Mouse (Mus musculus) neural tube, embryonic 11.5 days (tissue): ENCODE measurements around the gene Evi5. TPM values are rescaled to one million over a fixed set of nuclear protein-coding genes. Genes with fewer than 3 reads are reported as not detected.

Experiments used
- ATAC-seq: fragments of 200-750 bp; cut with Nextera tagmentation; 2 replicates; pipeline ENCODE4 v1.8.0; 2017; ENCODE audit warnings: moderate number of reproducible peaks, mild to moderate bottlenecking, moderate TSS enrichment, moderate library complexity; ENCODE audit not compliant: insufficient read depth, low FRiP score, low TSS enrichment
- DNase-seq: peaks from one replicate; pipeline ENCODE4 v3.0.0-alpha.2; 2015; ENCODE audit warnings: low spot score
- H3K27ac ChIP-seq: fragments of 300-500 bp; sonication (generic); 2 replicates; pipeline ENCODE4 v1.5.1; 2014; ENCODE audit warnings: low read depth, mild to moderate bottlenecking, low read length
- H3K27me3 ChIP-seq: fragments of 300-500 bp; sonication (generic); 2 replicates; pipeline ENCODE4 v1.6.1; 2014; ENCODE audit warnings: mild to moderate bottlenecking, low read length, mixed read lengths; ENCODE audit not compliant: control insufficient read depth, insufficient read depth
- H3K36me3 ChIP-seq: fragments of 300-500 bp; sonication (generic); 2 replicates; pipeline ENCODE4 v1.6.1; 2014; ENCODE audit warnings: mild to moderate bottlenecking, low read length, moderate library complexity, mixed read lengths; ENCODE audit not compliant: control insufficient read depth, insufficient read depth
- H3K4me1 ChIP-seq: fragments of 300-500 bp; sonication (generic); 2 replicates; pipeline ENCODE4 v1.6.1; 2014; ENCODE audit warnings: low read length, mixed read lengths; ENCODE audit not compliant: control insufficient read depth, insufficient read depth
- H3K4me2 ChIP-seq: fragments of 300-500 bp; sonication (generic); 2 replicates; pipeline ENCODE4 v1.6.1; 2014; ENCODE audit warnings: low read depth, mild to moderate bottlenecking, moderate library complexity
- H3K4me3 ChIP-seq: fragments of 300-500 bp; sonication (generic); 2 replicates; pipeline ENCODE4 v1.5.1; 2014; ENCODE audit warnings: low read depth, low read length
- H3K9ac ChIP-seq: fragments of 300-500 bp; sonication (generic); 2 replicates; pipeline ENCODE4 v1.6.1; 2014; ENCODE audit warnings: mild to moderate bottlenecking, low read length
- H3K9me3 ChIP-seq: fragments of 300-500 bp; sonication (generic); 2 replicates; pipeline ENCODE4 v1.6.1; 2016; ENCODE audit warnings: low read length; ENCODE audit not compliant: control insufficient read depth
- WGBS: fragments of 180-500 bp; shearing (Covaris S2); extraction: QIAGEN DNeasy Blood & Tissue Kit; methylation state at CpG from one replicate; pipeline ENCODE4 v1.1.7; 2014; 5-methylcytosine and 5-hydroxymethylcytosine counted together
- polyA plus RNA-seq: library from polyadenylated mRNA; unstranded; fragments of >200 nt; fragmentation: Nextera tagmentation; extraction: Ambion mirVana; gene quantifications from 2 replicates; pipeline ENCODE4 v1.2.1, GENCODE M21; 2014

The Evi5 gene
- polyA plus RNA-seq, 1 experiment from 2014 or later = 45.8 TPM

DNA sequence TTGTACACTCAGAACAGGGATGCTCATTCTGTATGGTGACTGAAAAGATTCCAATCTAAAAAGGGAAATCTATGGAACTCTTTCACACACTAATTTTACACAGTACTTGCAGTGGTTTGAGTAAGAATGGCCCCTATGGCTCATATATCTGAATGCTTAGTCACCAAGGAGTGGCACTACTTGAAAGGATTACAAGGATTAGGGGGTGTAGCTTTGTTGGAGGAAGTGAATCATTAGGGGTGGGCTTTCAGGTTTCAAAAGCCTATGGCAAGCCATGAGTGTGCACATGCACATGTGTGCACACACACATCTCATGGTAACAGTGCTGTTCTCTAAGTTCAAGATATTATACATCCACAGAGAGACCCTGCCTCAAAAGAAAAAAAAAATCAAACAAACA is 72.3 kb downstream of the Evi5 start:
- Histone ChIP-seq H3K9ac (no peak overlapping the region), H3K4me3 (no peak overlapping the region), H3K36me3 (no peaks in the 10 kb centered on the region), H3K4me1 (no peaks in the 10 kb centered on the region), H3K27ac (no peak overlapping the region), H3K9me3 (no peaks in the 10 kb centered on the region), H3K27me3 (no peaks in the 10 kb centered on the region), H3K4me2 (no peak overlapping the region)
- DNase-seq (no peak), ATAC-seq (no peak)

DNA sequence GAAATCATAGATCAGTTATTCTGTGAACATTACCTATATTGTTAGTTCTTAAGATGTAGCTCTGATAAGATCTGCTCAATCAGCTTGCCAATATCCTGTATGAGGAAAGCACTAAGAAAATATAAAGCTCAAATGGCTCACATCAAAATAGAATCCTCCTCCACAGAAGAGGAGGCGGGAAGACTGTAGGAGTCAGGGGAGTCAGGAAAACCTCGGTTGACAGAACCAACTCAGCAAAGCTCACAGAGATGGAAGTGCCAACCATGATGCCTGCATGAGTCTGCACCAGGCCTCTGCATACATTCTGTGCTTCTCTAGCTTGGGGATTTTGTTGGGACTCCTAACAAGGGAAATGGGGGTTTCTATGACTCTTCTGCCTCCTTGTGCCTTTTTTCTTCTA is 73.7 kb downstream of the Evi5 start:
- ATAC-seq (no peak), DNase-seq (no peak)
- Histone ChIP-seq H3K4me1 (no peaks in the 10 kb centered on the region), H3K36me3 (no peaks in the 10 kb centered on the region), H3K27ac (no peak overlapping the region), H3K27me3 (no peaks in the 10 kb centered on the region), H3K4me2 (no peak overlapping the region), H3K9me3 (no peaks in the 10 kb centered on the region), H3K9ac (no peak overlapping the region), H3K4me3 (no peak overlapping the region)
- WGBS = 85% methylated on average over 2 of the region's 2 CpGs

GRCm38 (mm10) chr5:107798290-107798689 is 76.6 kb downstream of the Evi5 start:
- ATAC-seq = no peak
- Histone ChIP-seq H3K27me3 (no peaks in the 10 kb centered on the region), H3K36me3 (peaks cover 3% of the 10 kb centered on the region; the same call in 1 of the 2 replicates)

GRCm38 (mm10) chr5:107793927-107794326 is 81.0 kb downstream of the Evi5 start:
- H3K36me3 ChIP-seq = peaks cover 3% of the 10 kb centered on the region; the same call in 1 of the 2 replicates
- no peaks in the 10 kb centered on the region for H3K9me3 ChIP-seq
- no peak overlapping the region for H3K4me3 ChIP-seq
- H3K9ac ChIP-seq = no peak overlapping the region
- 65% methylated on average over 2 of the region's 2 CpGs for WGBS
- no peak overlapping the region for H3K4me2 ChIP-seq
- no peak overlapping the region for H3K27ac ChIP-seq
- H3K27me3 ChIP-seq = no peaks in the 10 kb centered on the region
- H3K4me1 ChIP-seq = no peaks in the 10 kb centered on the region
- DNase-seq (no peak), ATAC-seq (no peak)

More at GRCm38 (mm10) chr5:107798290-107798689, 76.6 kb downstream of the Evi5 start:
- Histone ChIP-seq H3K4me3 (no peak overlapping the region), H3K9ac (no peak overlapping the region), H3K27ac (no peak overlapping the region), H3K4me1 (no peaks in the 10 kb centered on the region), H3K9me3 (no peaks in the 10 kb centered on the region), H3K4me2 (no peak overlapping the region)
- no peak for DNase-seq
- WGBS = 93% methylated on average over 6 of the region's 6 CpGs

- no peaks in the 10 kb centered on the region for H3K4me1 ChIP-seq
- 52% methylated on average over 3 of the region's 3 CpGs for WGBS
- no peak for ATAC-seq
Measured at GRCm38 (mm10) chr5:107793258-107793657, 81.6 kb downstream of the Evi5 start.

GRCm38 (mm10) chr5:107792516-107792915 is 82.4 kb downstream of the Evi5 start:
- no peaks in the 10 kb centered on the region for H3K27me3 ChIP-seq
- no peak overlapping the region for H3K9ac ChIP-seq
- WGBS = 96% methylated on average over 3 of the region's 3 CpGs
- H3K4me3 ChIP-seq = no peak overlapping the region
- no peak overlapping the region for H3K4me2 ChIP-seq
- no peak overlapping the region for H3K27ac ChIP-seq
- H3K36me3 ChIP-seq = peaks cover 3% of the 10 kb centered on the region; the same call in 1 of the 2 replicates
- ATAC-seq (no peak), DNase-seq (no peak)
- H3K9me3 ChIP-seq = no peaks in the 10 kb centered on the region
- no peaks in the 10 kb centered on the region for H3K4me1 ChIP-seq

More at GRCm38 (mm10) chr5:107793258-107793657, 81.6 kb downstream of the Evi5 start:
- no peak for DNase-seq
- Histone ChIP-seq H3K4me3 (no peak overlapping the region), H3K9ac (no peak overlapping the region), H3K36me3 (peaks cover 3% of the 10 kb centered on the region; the same call in 1 of the 2 replicates), H3K4me2 (no peak overlapping the region), H3K27me3 (no peaks in the 10 kb centered on the region), H3K27ac (no peak overlapping the region), H3K9me3 (no peaks in the 10 kb centered on the region)

DNA sequence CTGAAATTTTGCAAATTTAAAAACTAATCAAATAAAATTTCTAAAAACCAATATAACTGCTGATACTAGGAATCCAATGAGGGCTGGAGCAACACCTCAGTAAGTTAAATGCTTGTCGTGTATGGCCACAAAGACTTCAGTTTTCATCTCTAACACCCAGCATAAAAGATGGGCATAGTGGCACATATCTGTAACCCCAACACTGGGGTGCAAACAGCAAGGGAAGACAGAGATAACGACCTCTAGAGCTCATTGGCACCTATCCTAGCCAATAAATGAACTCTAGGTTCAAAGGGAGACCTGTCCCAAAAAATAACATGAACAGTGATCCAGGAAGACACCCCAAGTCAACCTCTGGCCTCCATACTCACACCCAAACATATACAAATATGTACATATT is 82.9 kb downstream of the Evi5 start:
- no peak for ATAC-seq
- no peak for DNase-seq
- Histone ChIP-seq H3K36me3 (peaks cover 3% of the 10 kb centered on the region; the same call in 1 of the 2 replicates), H3K9ac (no peak overlapping the region), H3K4me3 (no peak overlapping the region), H3K27me3 (no peaks in the 10 kb centered on the region), H3K9me3 (no peaks in the 10 kb centered on the region), H3K27ac (no peak overlapping the region), H3K4me1 (no peaks in the 10 kb centered on the region), H3K4me2 (no peak overlapping the region)
- WGBS = 87% methylated on average over 2 of the region's 2 CpGs

GRCm38 (mm10) chr5:107789492-107789891 is 85.4 kb downstream of the Evi5 start:
- WGBS = 80% methylated on average over 5 of the region's 5 CpGs
- Histone ChIP-seq H3K4me3 (no peak overlapping the region), H3K36me3 (no peaks in the 10 kb centered on the region), H3K27me3 (no peaks in the 10 kb centered on the region), H3K4me1 (no peaks in the 10 kb centered on the region), H3K4me2 (no peak overlapping the region), H3K27ac (no peak overlapping the region), H3K9me3 (no peaks in the 10 kb centered on the region), H3K9ac (no peak overlapping the region)
- DNase-seq (peak; percentile 17), ATAC-seq (no peak)

- H3K4me1 ChIP-seq = no peaks in the 10 kb centered on the region
- H3K9ac ChIP-seq = no peak overlapping the region
- no peak overlapping the region for H3K27ac ChIP-seq
- DNase-seq (no peak), ATAC-seq (no peak)
- no peaks in the 10 kb centered on the region for H3K9me3 ChIP-seq
- H3K4me2 ChIP-seq = no peak overlapping the region
- H3K27me3 ChIP-seq = no peaks in the 10 kb centered on the region
- H3K4me3 ChIP-seq = no peak overlapping the region
- WGBS = 81% methylated on average over 6 of the region's 7 CpGs
- no peaks in the 10 kb centered on the region for H3K36me3 ChIP-seq
Measured at GRCm38 (mm10) chr5:107787682-107788443, 87.0 kb downstream of the Evi5 start.
